Mouse (Mus musculus): ENCODE measurements around the gene Slc50a1. TPM values are rescaled to one million over a fixed set of nuclear protein-coding genes. Genes with fewer than 3 reads are reported as not detected.
A peak's percentile ranks its signal among the peaks of the same experiment; 100 is the strongest.

Gene Slc50a1
- polyA plus RNA-seq, 1 experiment from 2014 or later, result 31.5 TPM

DNA sequence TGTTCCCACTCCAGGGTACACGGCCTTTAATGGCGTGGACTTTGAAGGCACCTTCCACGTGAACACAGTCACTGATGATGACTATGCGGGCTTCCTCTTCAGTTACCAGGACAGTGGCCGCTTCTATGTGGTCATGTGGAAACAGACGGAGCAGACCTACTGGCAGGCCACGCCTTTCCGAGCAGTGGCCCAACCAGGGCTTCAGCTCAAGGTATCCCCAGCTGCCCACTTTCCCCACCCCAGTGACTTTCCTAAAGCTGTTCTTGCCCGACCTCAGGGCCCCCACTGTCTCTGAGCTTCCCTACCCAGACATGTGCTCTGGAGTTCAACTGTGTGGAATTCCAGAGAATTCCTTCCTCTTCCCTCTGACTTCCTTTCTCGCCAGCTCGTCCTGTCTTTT is 45.6 kb downstream of the Slc50a1 start:
- no peak for ATAC-seq (replicated peaks; ENCODE audit: low FRiP score)
- Histone ChIP-seq H3K27ac (ENCODE audit: low read depth, low read length) (no peak overlapping the region), H3K9me3 (ENCODE audit: control insufficient read depth, low read length) (no peaks in the 10 kb centered on the region), H3K4me3 (ENCODE audit: low read depth, low read length) (no peak overlapping the region), H3K4me2 (no peak overlapping the region), H3K9ac (ENCODE audit: low read depth, low read length) (no peak overlapping the region), H3K27me3 (replicated peaks; ENCODE audit: control insufficient read depth, insufficient read depth, low read length) (peaks cover 37% of the 10 kb centered on the region), H3K4me1 (replicated peaks; ENCODE audit: control insufficient read depth, insufficient read depth, low read length) (peaks cover 27% of the 10 kb centered on the region), H3K36me3 (ENCODE audit: control insufficient read depth, insufficient read depth, low read length) (no peaks in the 10 kb centered on the region)
- WGBS, result 71% methylated on average over 11 of the region's 11 CpGs
- DNase-seq (ENCODE audit: low spot score), result no peak

GRCm38 (mm10) chr3:89221167-89221566 is 49.2 kb downstream of the Slc50a1 start:
- Histone ChIP-seq H3K9ac (ENCODE audit: low read depth, low read length) (no peak overlapping the region), H3K4me3 (ENCODE audit: low read depth, low read length) (no peak overlapping the region), H3K4me2 (no peak overlapping the region), H3K27me3 (replicated peaks; ENCODE audit: control insufficient read depth, insufficient read depth, low read length) (peaks cover 13% of the 10 kb centered on the region), H3K27ac (ENCODE audit: low read depth, low read length) (no peak overlapping the region), H3K4me1 (replicated peaks; ENCODE audit: control insufficient read depth, insufficient read depth, low read length) (peaks cover 6% of the 10 kb centered on the region), H3K9me3 (ENCODE audit: control insufficient read depth, low read length) (no peaks in the 10 kb centered on the region), H3K36me3 (ENCODE audit: control insufficient read depth, insufficient read depth, low read length) (no peaks in the 10 kb centered on the region)
- ATAC-seq (replicated peaks; ENCODE audit: low FRiP score) (no peak), DNase-seq (ENCODE audit: low spot score) (no peak)
- 76% methylated on average over 5 of the region's 5 CpGs for WGBS

DNA sequence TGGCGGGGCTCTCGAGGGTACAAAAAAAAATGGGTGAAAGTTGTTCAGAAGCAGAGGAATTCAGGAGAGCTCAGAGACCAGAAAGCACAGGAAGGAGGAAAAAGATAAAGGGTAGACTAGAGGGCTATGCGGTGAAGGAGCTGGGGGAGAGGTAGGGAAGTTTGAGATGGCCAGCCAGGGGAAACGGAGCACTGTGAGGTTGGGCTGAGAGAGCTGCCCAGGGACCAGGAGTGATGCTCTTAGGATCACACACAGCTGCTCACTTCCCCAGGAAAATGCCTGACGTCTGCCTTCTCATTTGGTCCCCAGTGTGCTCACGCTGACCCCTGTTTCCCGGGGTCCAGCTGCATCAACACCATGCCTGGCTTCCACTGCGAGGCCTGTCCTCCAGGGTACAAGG is 50.8 kb downstream of the Slc50a1 start:
- H3K9me3 ChIP-seq (ENCODE audit: control insufficient read depth, low read length), result no peaks in the 10 kb centered on the region
- H3K36me3 ChIP-seq (ENCODE audit: control insufficient read depth, insufficient read depth, low read length), result no peaks in the 10 kb centered on the region
- H3K27ac ChIP-seq (ENCODE audit: low read depth, low read length), result 0 out of 2 replicates have a peak overlapping the region, but pooled peaks have one; percentile 16
- H3K4me1 ChIP-seq (replicated peaks; ENCODE audit: control insufficient read depth, insufficient read depth, low read length), result peaks cover 15% of the 10 kb centered on the region
- no peak overlapping the region for H3K4me3 ChIP-seq (ENCODE audit: low read depth, low read length)
- no peak overlapping the region for H3K9ac ChIP-seq (ENCODE audit: low read depth, low read length)
- ATAC-seq (replicated peaks; ENCODE audit: low FRiP score), result no peak
- WGBS, result 29% methylated on average over 8 of the region's 8 CpGs
- no peak for DNase-seq (ENCODE audit: low spot score)
- no peak overlapping the region for H3K4me2 ChIP-seq
- H3K27me3 ChIP-seq (replicated peaks; ENCODE audit: control insufficient read depth, insufficient read depth, low read length), result no peaks in the 10 kb centered on the region; the same call in 1 of the 2 replicates

DNA sequence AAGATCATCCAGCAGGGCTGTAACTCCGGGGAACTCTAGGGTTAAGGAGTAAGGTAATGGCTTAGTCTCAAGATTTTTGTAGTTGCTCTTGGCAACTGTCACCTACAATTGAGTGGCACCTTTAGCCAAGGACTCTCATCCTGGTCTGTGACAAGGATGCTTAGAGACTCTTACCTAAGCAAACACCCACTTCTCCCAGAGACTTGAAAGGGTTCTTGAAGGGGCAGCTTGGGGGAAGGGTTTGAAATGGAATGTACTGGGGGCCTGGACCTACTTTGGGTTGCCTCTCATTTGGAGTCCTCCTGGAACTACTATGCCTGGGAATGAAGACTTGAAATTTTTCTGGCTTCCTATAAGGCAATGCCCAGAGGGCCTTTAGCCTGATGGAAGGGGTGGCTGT is 52.1 kb downstream of the Slc50a1 start:
- H3K9ac ChIP-seq (ENCODE audit: low read depth, low read length), result no peak overlapping the region
- no peak overlapping the region for H3K4me2 ChIP-seq
- no peaks in the 10 kb centered on the region; the same call in 1 of the 2 replicates for H3K27me3 ChIP-seq (replicated peaks; ENCODE audit: control insufficient read depth, insufficient read depth, low read length)
- WGBS, result 78% methylated on average over 1 of the region's 1 CpGs
- no peaks in the 10 kb centered on the region for H3K36me3 ChIP-seq (ENCODE audit: control insufficient read depth, insufficient read depth, low read length)
- H3K4me1 ChIP-seq (replicated peaks; ENCODE audit: control insufficient read depth, insufficient read depth, low read length), result peaks cover 18% of the 10 kb centered on the region
- ATAC-seq (replicated peaks; ENCODE audit: low FRiP score), result no peak
- H3K4me3 ChIP-seq (ENCODE audit: low read depth, low read length), result no peak overlapping the region
- no peak for DNase-seq (ENCODE audit: low spot score)
- no peaks in the 10 kb centered on the region for H3K9me3 ChIP-seq (ENCODE audit: control insufficient read depth, low read length)
- H3K27ac ChIP-seq (ENCODE audit: low read depth, low read length), result no peak overlapping the region

MicroRNAs within 50 kb of the gene (microRNA counts, 519-probe panel; counts per million panel counts)
- microRNA mmu-miR-92b, result not detected

Small RNA genes lying within 50 kb of the gene (microRNA-seq; reads per million reads assigned to microRNA genes)
- 242 reads per million, percentile 58 among the genes with 10 or more reads in this experiment for gene Mir92b (ENCODE audit: borderline number of aligned reads)

Other genes starting within 250 kb of the Slc50a1 start
- 11.3 and 11.7 TPM in 2 replicates for gene Rusc1, start 177.3 kb downstream of the Slc50a1 start, polyA plus RNA-seq (2014; fragmentation: Nextera tagmentation; extraction: Ambion mirVana)
- 0.14 TPM in 1 of 2 replicates, not detected in the other for gene Gm43738, start 169.5 kb downstream of the Slc50a1 start, polyA plus RNA-seq (2014; fragmentation: Nextera tagmentation; extraction: Ambion mirVana)
- gene Fdps, start 168.6 kb downstream of the Slc50a1 start, polyA plus RNA-seq (2014; fragmentation: Nextera tagmentation; extraction: Ambion mirVana), result 284 and 300 TPM in 2 replicates
- gene Pklr, start 134.4 kb downstream of the Slc50a1 start, polyA plus RNA-seq (2014; fragmentation: Nextera tagmentation; extraction: Ambion mirVana), result 117 and 144 TPM in 2 replicates
- 1.2 and 1.6 TPM in 2 replicates for gene Hcn3, start 110.4 kb downstream of the Slc50a1 start, polyA plus RNA-seq (2014; fragmentation: Nextera tagmentation; extraction: Ambion mirVana)
- 18.8 and 22.8 TPM in 2 replicates for gene Clk2, start 105.8 kb downstream of the Slc50a1 start, polyA plus RNA-seq (2014; fragmentation: Nextera tagmentation; extraction: Ambion mirVana)
- 110 and 116 TPM in 2 replicates for gene Scamp3, start 93.1 kb downstream of the Slc50a1 start, polyA plus RNA-seq (2014; fragmentation: Nextera tagmentation; extraction: Ambion mirVana)
- 12.7 and 13.5 TPM in 2 replicates for gene Fam189b, start 87.4 kb downstream of the Slc50a1 start, polyA plus RNA-seq (2014; fragmentation: Nextera tagmentation; extraction: Ambion mirVana)
- 38.5 and 42.1 TPM in 2 replicates for gene Gba, start 67.6 kb downstream of the Slc50a1 start, polyA plus RNA-seq (2014; fragmentation: Nextera tagmentation; extraction: Ambion mirVana)
- gene Thbs3, start 55.4 kb downstream of the Slc50a1 start, polyA plus RNA-seq (2014; fragmentation: Nextera tagmentation; extraction: Ambion mirVana), result 3.2 and 5.9 TPM in 2 replicates
- gene Mtx1, start 43.5 kb downstream of the Slc50a1 start, polyA plus RNA-seq (2014; fragmentation: Nextera tagmentation; extraction: Ambion mirVana), result 219 and 241 TPM in 2 replicates
- 0.30 and 0.62 TPM in 2 replicates for gene Muc1, start 41.5 kb downstream of the Slc50a1 start, polyA plus RNA-seq (2014; fragmentation: Nextera tagmentation; extraction: Ambion mirVana)
- gene Krtcap2, start 24.6 kb downstream of the Slc50a1 start, polyA plus RNA-seq (2014; fragmentation: Nextera tagmentation; extraction: Ambion mirVana), result 246 and 251 TPM in 2 replicates
- gene Trim46, start 24.3 kb downstream of the Slc50a1 start, polyA plus RNA-seq (2014; fragmentation: Nextera tagmentation; extraction: Ambion mirVana), result 0.97 and 1.7 TPM in 2 replicates
- 106 and 118 TPM in 2 replicates for gene Dpm3, start 11.2 kb downstream of the Slc50a1 start, polyA plus RNA-seq (2014; fragmentation: Nextera tagmentation; extraction: Ambion mirVana)
- gene Efna1, start 10.6 kb upstream of the Slc50a1 start, polyA plus RNA-seq (2014; fragmentation: Nextera tagmentation; extraction: Ambion mirVana), result 11.4 and 11.8 TPM in 2 replicates
- gene Efna3, start 52.4 kb upstream of the Slc50a1 start, polyA plus RNA-seq (2014; fragmentation: Nextera tagmentation; extraction: Ambion mirVana), result 2.1 and 3.9 TPM in 2 replicates
- 6.5 and 6.9 TPM in 2 replicates for gene Efna4, start 67.5 kb upstream of the Slc50a1 start, polyA plus RNA-seq (2014; fragmentation: Nextera tagmentation; extraction: Ambion mirVana)
- 19.5 and 23.2 TPM in 2 replicates for gene Adam15, start 79.4 kb upstream of the Slc50a1 start, polyA plus RNA-seq (2014; fragmentation: Nextera tagmentation; extraction: Ambion mirVana)
- 0.10 TPM in 1 of 2 replicates, not detected in the other for gene Dcst2, start 91.4 kb upstream of the Slc50a1 start, polyA plus RNA-seq (2014; fragmentation: Nextera tagmentation; extraction: Ambion mirVana)
- not detected in 2 replicates for gene Dcst1, start 94.7 kb upstream of the Slc50a1 start, polyA plus RNA-seq (2014; fragmentation: Nextera tagmentation; extraction: Ambion mirVana)
- gene Zbtb7b, start 124.2 kb upstream of the Slc50a1 start, polyA plus RNA-seq (2014; fragmentation: Nextera tagmentation; extraction: Ambion mirVana), result 1.5 and 2.1 TPM in 2 replicates
- gene Lenep, start 132.2 kb upstream of the Slc50a1 start, polyA plus RNA-seq (2014; fragmentation: Nextera tagmentation; extraction: Ambion mirVana), result not detected in 2 replicates
- gene Flad1, start 141.3 kb upstream of the Slc50a1 start, polyA plus RNA-seq (2014; fragmentation: Nextera tagmentation; extraction: Ambion mirVana), result 34.3 and 37.8 TPM in 2 replicates
- gene Cks1b, start 147.8 kb upstream of the Slc50a1 start, polyA plus RNA-seq (2014; fragmentation: Nextera tagmentation; extraction: Ambion mirVana), result 498 and 502 TPM in 2 replicates
- 72.8 and 75.6 TPM in 2 replicates for gene Shc1, start 147.9 kb upstream of the Slc50a1 start, polyA plus RNA-seq (2014; fragmentation: Nextera tagmentation; extraction: Ambion mirVana)
- 35.5 and 37.7 TPM in 2 replicates for gene Pygo2, start 159.6 kb upstream of the Slc50a1 start, polyA plus RNA-seq (2014; fragmentation: Nextera tagmentation; extraction: Ambion mirVana)
- gene Pbxip1, start 166.1 kb upstream of the Slc50a1 start, polyA plus RNA-seq (2014; fragmentation: Nextera tagmentation; extraction: Ambion mirVana), result 8.3 and 8.7 TPM in 2 replicates
- 58.0 and 58.3 TPM in 2 replicates for gene Pmvk, start 184.0 kb upstream of the Slc50a1 start, polyA plus RNA-seq (2014; fragmentation: Nextera tagmentation; extraction: Ambion mirVana)
- gene Kcnn3, start 249.6 kb upstream of the Slc50a1 start, polyA plus RNA-seq (2014; fragmentation: Nextera tagmentation; extraction: Ambion mirVana), result 0.19 and 0.45 TPM in 2 replicates

All from liver, embryonic 11.5 days (tissue).